Mouse (Mus musculus) left cerebral cortex, postnatal 10 days (tissue): Measurements from ENCODE around the gene Sbsn. TPM values are rescaled to one million over a fixed set of nuclear protein-coding genes. Genes with fewer than 3 reads are reported as not detected.

ENCODE experiments used
- DNase-seq, 2 experiments: peaks; one replicate each; pipeline ENCODE4 v3.0.0; 2021 to 2022; ENCODE audit warnings: low spot score in 2 of 2, mixed read lengths in 1 of 2; ENCODE audit errors: extremely low spot score in 1 of 2
- intact Hi-C: fragments of 180-260 bp; cut with DNase I; formaldehyde crosslinking; loops from one replicate; pipeline ENCODE4 v1.15.1; 2025
- total RNA-seq, 2 experiments: library from RNA; stranded (reverse); gene quantifications; 2 replicates each; pipeline ENCODE4 v1.2.3; 2021

Gene Sbsn
- total RNA-seq, 2 experiments from 2014 or later = 9.5 to 9.8 TPM

- intact Hi-C loops = loop anchor here (5.0 kb wide), 1 partner anchor 62 kb away; the partner anchor contains the start of gene Ffar3
- no peak for DNase-seq
Observed at GRCm38 (mm10) chr7:30794921-30795320, 43.6 kb downstream of the Sbsn start.

GRCm38 (mm10) chr7:30796790-30797189, 45.5 kb downstream of the Sbsn start:
- intact Hi-C loops = loop anchor here (5.0 kb wide), 1 partner anchor 61 kb away; the partner anchor contains the start of gene Ffar3
- peak in 1 of 2 experiments; percentile 59 for DNase-seq

GRCm38 (mm10) chr7:30800653-30801052, 49.4 kb downstream of the Sbsn start:
- intact Hi-C loops = no loop called here
- DNase-seq = no peak

DNA sequence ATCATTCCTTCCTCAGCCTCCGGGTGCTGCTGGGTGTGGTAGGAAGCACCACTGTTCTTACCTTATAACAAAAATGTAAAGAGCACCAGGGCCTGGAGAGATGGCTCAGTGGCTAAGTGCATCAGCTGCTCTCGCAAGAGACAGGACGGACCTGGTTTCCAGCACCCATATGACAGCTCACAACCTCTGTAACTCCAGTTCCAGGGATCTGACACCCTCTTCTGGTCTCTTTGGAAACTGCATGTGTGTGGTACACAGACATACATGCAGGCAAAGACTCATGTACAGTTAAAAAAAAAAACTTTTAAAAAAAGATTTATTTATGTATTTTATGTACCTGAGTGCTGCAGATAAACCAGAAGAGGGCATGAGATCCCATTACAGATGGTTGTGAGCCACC, 52.0 kb downstream of the Sbsn start:
- intact Hi-C loops = no loop called here
- no peak for DNase-seq

- DNase-seq = peak in 1 of 2 experiments; percentile 51
Observed at GRCm38 (mm10) chr7:30804026-30804715, 52.9 kb downstream of the Sbsn start.

More at GRCm38 (mm10) chr7:30804026-30804715, 52.9 kb downstream of the Sbsn start:
- intact Hi-C loops = no loop called here

Other genes starting within 250 kb of the Sbsn start
- gene Arhgap33, start 216.4 kb upstream of the Sbsn start, total RNA-seq = 100 to 1,000 TPM; 259 to 264 TPM
- 1 to 10 TPM; 6.4 to 7.3 TPM for gene Hspb6, start 199.3 kb upstream of the Sbsn start, total RNA-seq
- 1 to 10 TPM; 2.9 to 3.4 TPM for gene Proser3, start 199.2 kb upstream of the Sbsn start, total RNA-seq
- 10 to 100 TPM; 24.3 to 26.4 TPM for gene Lin37, start 191.6 kb upstream of the Sbsn start, total RNA-seq
- gene U2af1l4, start 188.2 kb upstream of the Sbsn start, total RNA-seq = 10 to 100 TPM; 50.1 to 56.1 TPM
- 1 to 10 TPM; 4.2 TPM for gene Gm49396, start 188.1 kb upstream of the Sbsn start, total RNA-seq
- gene Psenen, start 187.8 kb upstream of the Sbsn start, total RNA-seq = 10 to 100 TPM; 79.1 to 82.8 TPM
- gene Igflr1, start 186.0 kb upstream of the Sbsn start, total RNA-seq = 1 to 10 TPM; 1.5 to 1.8 TPM
- gene Kmt2b, start 162.7 kb upstream of the Sbsn start, total RNA-seq = 10 to 100 TPM; 54.1 to 56.9 TPM
- gene Zbtb32, start 152.6 kb upstream of the Sbsn start, total RNA-seq = not detected
- gene Upk1a, start 138.6 kb upstream of the Sbsn start, total RNA-seq = under 1 TPM in 1 of 2 experiments, not detected in 1; 0.32 TPM
- gene Cox6b1, start 125.3 kb upstream of the Sbsn start, total RNA-seq = 100 to 1,000 TPM; 736 to 789 TPM
- gene Etv2, start 115.6 kb upstream of the Sbsn start, total RNA-seq = not detected
- 10 to 100 TPM; 68.0 to 72.2 TPM for gene Rbm42, start 101.2 kb upstream of the Sbsn start, total RNA-seq
- 1 to 10 TPM; 7.1 to 7.3 TPM for gene Haus5, start 86.5 kb upstream of the Sbsn start, total RNA-seq
- not detected for gene Pmis2, start 79.9 kb upstream of the Sbsn start, total RNA-seq
- not detected for gene 2200002J24Rik, start 52.5 kb upstream of the Sbsn start, total RNA-seq
- gene Atp4a, start 39.3 kb upstream of the Sbsn start, total RNA-seq = 1 to 10 TPM; 2.5 to 3.2 TPM
- gene Tmem147, start 21.9 kb upstream of the Sbsn start, total RNA-seq = 100 to 1,000 TPM; 136 to 144 TPM
- not detected for gene Gapdhs, start 7.8 kb upstream of the Sbsn start, total RNA-seq
- gene Dmkn, start 12.3 kb downstream of the Sbsn start, total RNA-seq = 1 to 10 TPM; 1.4 to 1.5 TPM
- not detected for gene Krtdap, start 36.4 kb downstream of the Sbsn start, total RNA-seq
- under 1 TPM in 1 of 2 experiments, not detected in 1; 0.69 TPM for gene Ffar2, start 72.3 kb downstream of the Sbsn start, total RNA-seq
- not detected for gene Ffar3, start 104.7 kb downstream of the Sbsn start, total RNA-seq
- not detected for gene Ffar1, start 110.1 kb downstream of the Sbsn start, total RNA-seq
- gene Cd22, start 128.9 kb downstream of the Sbsn start, total RNA-seq = under 1 TPM in 1 of 2 experiments, not detected in 1; 0.28 TPM
- 10 to 100 TPM; 27.0 to 60.7 TPM for gene Mag, start 163.4 kb downstream of the Sbsn start, total RNA-seq
- not detected for gene Hamp2, start 173.2 kb downstream of the Sbsn start, total RNA-seq
- not detected for gene Hamp, start 192.6 kb downstream of the Sbsn start, total RNA-seq
- gene Usf2, start 205.3 kb downstream of the Sbsn start, total RNA-seq = 100 to 1,000 TPM; 112 to 115 TPM
- 10 to 100 TPM; 10.2 to 12.6 TPM for gene Lsr, start 222.0 kb downstream of the Sbsn start, total RNA-seq
- under 1 TPM; 0.18 to 0.21 TPM for gene Fam187b, start 222.3 kb downstream of the Sbsn start, total RNA-seq